Mouse (Mus musculus): ENCODE data around the gene Fgfr2. TPM values are rescaled to one million over a fixed set of nuclear protein-coding genes. Genes with fewer than 3 reads are reported as not detected.

Fgfr2 gene
- total RNA-seq, 2 experiments from 2014 or later = 44.0 to 52.8 TPM

DNA sequence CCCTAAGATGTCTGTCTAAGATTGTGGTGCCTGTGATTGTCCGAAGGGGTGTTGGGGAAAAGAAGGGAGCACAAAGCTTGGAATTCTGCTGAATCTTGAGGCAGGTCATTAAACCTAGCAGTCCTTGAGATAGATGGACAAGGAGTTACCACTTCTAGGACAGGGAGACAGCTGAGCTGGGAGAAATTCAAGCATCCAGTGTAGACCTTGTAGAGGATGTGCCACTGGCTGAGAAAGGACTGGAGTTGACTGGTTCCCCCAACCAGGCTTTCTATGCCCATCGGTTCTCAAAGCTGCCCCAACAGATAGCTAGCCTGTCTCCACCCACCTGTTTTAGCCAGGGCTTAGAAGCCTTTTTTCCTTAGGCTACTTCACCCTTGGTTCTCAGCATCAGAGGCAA is 1576.7 kb downstream of the Fgfr2 start:
- DNase-seq (ENCODE audit: low spot score in 2 of 2) = no peak

GRCm38 (mm10) chr7:131545701-131546385 is 1577.3 kb downstream of the Fgfr2 start:
- DNase-seq (ENCODE audit: low spot score in 2 of 2) = no peak

DNA sequence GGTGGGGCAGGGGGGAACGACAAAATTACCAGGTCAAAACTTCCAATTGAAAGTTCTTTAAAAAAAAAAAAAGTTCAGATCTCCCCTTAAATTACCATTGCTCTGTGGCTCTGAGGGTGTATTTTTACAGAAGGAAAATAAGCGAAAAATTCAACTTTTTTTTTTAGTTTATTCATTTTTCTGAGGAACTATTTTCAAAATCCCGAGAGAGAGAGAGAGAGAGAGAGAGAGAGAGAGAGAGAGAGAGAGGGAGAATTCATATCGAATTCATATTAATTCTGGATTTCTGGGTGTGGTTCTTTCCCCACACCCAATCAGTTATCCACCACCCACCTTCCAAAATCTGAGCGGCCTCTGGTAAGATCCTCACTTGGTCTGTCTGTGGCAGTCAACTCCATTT is 1578.3 kb downstream of the Fgfr2 start:
- no peak for DNase-seq (ENCODE audit: low spot score in 2 of 2)

GRCm38 (mm10) chr7:131543623-131544481 is 1579.3 kb downstream of the Fgfr2 start:
- no peak for DNase-seq (ENCODE audit: low spot score in 2 of 2)

DNA sequence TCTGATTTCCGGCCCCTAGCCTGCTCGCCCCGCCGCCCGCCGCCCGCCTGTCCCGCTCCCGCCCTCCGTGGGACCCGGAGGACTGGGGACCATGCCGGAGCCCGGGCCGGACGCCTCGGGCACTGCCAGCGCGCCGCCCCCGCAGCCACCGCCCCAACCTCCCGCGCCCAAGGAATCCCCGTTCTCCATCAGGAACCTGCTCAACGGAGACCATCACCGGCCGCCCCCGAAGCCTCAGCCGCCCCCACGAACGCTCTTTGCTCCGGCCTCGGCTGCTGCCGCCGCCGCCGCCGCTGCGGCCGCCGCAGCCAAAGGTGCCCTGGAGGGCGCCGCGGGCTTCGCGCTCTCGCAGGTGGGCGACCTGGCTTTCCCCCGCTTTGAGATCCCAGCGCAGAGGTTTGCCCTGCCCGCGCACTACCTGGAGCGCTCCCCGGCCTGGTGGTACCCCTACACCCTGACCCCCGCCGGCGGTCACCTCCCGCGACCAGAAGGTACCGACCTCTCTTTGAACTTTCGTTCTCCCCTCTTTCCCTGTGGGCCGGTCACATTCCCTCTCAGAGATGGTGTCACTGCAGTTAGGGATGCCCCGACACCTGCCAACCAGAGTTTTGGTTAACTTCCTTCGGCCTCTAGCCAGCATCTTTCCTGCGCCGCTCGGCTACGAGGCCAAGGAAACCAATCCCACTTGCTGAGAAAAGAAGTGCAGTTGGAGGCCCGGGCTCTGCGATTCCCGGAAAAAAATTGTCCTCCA is 1580.1 kb downstream of the Fgfr2 start:
- no peak for DNase-seq (ENCODE audit: low spot score in 2 of 2)

- DNase-seq (ENCODE audit: low spot score in 2 of 2) = no peak
These were observed 1580.9 kb downstream of the Fgfr2 start, which contains the start of gene Hmx3 for GRCm38 (mm10) chr7:131542115-131542871. Hmx3 (plus strand) TSS chr7:131542867.

GRCm38 (mm10) chr7:131541184-131542114 is 1581.7 kb downstream of the Fgfr2 start:
- DNase-seq (ENCODE audit: low spot score in 2 of 2) = no peak

DNA sequence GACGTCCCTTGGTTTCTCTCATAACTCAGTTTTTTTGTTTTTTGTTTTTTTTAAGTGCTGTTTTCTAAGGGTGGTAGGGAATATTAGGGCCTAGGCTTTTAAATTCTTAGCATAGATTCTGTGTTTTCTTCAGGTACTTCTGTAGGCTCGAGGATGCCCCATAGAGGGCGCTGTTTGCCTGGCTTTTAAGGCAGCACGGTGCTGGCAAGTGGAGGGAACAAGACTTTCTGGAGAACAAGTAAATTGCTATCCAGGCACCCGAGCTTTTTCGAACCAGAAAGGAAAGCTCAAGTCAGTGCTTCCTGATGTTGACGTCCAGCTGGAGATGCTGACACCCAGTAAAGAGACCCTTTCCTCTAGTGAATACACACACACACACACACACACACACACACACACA is 1583.2 kb downstream of the Fgfr2 start:
- DNase-seq (ENCODE audit: low spot score in 2 of 2) = peak; percentile 85 to 89

DNA sequence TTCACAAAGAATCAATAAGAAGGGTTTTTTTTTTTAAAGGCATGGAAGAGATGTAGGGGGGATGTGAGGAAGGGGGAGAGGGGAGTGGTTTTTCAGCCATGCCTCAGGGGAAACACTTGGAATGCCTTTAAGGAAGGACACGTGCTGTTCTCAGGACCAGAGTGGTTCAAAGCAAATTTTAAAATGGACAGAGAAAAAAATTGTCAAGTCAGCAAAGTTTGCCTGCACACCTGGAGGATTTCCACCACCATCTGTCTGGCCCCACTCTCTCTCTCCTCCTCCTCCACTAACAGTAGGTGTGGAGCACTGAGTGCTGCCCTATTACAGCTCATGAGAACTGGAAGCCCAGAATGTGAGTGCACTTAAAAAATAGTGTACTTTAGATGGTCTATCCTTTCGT is 1619.4 kb downstream of the Fgfr2 start:
- no peak for DNase-seq (ENCODE audit: low spot score in 2 of 2)

GRCm38 (mm10) chr7:131478403-131478802 is 1644.7 kb downstream of the Fgfr2 start:
- no peak for DNase-seq (ENCODE audit: low spot score in 2 of 2)

- no peak for DNase-seq (ENCODE audit: low spot score in 2 of 2)
These were observed 1646.0 kb downstream of the Fgfr2 start for GRCm38 (mm10) chr7:131477140-131477539.

GRCm38 (mm10) chr7:131471551-131471950 is 1651.6 kb downstream of the Fgfr2 start:
- no peak for DNase-seq (ENCODE audit: low spot score in 2 of 2)

DNA sequence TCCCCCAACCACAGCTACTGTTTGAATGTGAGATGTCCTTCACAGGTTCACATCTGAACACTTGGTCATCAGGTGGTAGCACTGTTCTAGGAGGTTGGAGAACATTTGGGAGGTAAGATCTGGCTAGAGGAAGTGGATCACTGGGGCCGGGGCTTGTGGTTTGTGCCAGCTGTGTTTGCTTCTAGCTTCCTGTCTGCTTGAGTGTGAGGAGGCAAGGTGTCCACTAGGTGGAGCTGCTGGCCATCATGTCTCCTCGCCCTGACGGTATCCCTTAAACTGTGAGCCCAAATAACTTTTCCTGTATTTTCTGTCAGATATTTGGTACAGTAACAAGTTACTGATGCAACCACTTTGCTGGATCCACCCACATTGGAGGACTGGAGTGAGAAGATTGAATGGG is 1653.6 kb downstream of the Fgfr2 start:
- no peak for DNase-seq (ENCODE audit: low spot score in 2 of 2)

DNA sequence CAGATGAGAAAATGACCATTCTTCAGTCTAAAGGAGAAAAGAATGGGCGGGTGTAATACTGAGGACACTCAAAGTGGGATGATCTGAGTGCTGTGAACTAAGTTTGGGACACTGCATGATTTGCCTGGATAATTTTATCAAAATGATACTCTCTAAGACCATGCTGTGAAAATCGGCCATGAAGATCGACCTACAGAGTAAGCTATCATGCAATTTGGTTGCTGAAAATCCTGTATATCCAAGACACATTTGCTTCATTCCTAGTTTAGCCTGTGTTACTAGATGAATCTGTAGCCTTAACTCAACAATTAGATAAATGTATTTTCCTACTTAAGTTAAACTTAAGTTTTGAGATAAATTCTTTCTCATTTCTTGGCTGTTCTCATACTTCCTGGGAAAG is 1655.8 kb downstream of the Fgfr2 start:
- no peak for DNase-seq (ENCODE audit: low spot score in 2 of 2)

- DNase-seq (ENCODE audit: low spot score in 2 of 2) = no peak
These were observed 1657.4 kb downstream of the Fgfr2 start for GRCm38 (mm10) chr7:131465735-131466134.

GRCm38 (mm10) chr7:131465117-131465601 is 1658.0 kb downstream of the Fgfr2 start:
- no peak for DNase-seq (ENCODE audit: low spot score in 2 of 2)

DNA sequence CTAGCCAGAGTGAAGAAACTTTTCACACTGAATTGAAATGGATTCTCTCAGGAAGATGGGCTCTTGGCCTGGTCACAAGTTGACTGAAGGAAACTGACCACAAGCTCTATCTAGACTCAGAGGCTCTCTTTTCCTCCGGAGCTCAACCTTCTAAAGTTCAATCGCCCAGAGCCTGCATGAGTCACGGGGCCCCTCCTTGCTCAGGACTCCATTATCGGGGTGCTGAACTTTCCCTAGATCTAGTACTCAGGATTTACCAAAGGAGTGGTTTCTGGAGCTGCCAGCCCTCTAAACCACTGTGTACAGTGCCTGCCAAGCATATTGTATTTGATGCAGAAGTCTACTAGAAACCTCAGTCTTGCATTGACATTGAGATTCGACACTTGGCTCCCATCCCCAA is 1666.4 kb downstream of the Fgfr2 start:
- DNase-seq (ENCODE audit: low spot score in 2 of 2) = no peak

DNA sequence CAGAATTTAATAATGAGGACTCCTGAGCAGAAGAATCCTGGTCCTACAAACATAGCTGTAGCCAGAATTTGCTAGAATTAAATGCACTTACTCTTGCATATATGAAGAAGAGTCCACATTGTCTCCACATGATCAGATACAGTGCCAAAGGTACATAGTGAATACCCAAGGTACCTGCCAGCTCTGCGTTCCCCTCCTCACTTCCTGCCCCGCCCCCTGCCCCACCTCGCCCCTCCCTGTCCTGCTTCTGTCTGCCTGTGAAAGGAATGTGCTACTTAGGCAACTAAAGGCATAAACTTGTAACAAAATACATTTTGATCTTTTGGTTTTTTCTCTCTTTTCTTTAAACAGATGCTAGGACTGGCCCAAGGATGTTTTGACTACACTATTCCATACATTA is 1686.1 kb downstream of the Fgfr2 start:
- no peak for DNase-seq (ENCODE audit: low spot score in 2 of 2)

DNA sequence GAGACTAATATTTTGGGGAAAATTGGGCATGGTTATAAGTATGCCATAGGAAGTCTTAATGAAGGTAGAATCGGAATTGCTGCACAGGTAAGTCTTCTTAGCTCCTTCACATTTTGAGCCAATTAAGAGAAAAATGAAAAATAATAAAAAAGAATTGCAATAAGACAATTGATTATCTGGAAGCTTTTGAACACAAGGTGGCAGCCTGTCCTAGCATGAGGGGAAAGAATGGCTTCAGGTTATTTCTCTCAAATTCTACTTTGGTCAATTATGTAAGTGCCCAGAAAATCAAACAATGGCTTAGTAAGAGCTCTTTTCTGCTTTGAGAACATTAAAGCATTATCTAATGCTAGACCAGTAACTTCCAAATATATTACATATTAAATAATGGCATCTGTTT is 1688.9 kb downstream of the Fgfr2 start:
- DNase-seq (ENCODE audit: low spot score in 2 of 2) = no peak

DNA sequence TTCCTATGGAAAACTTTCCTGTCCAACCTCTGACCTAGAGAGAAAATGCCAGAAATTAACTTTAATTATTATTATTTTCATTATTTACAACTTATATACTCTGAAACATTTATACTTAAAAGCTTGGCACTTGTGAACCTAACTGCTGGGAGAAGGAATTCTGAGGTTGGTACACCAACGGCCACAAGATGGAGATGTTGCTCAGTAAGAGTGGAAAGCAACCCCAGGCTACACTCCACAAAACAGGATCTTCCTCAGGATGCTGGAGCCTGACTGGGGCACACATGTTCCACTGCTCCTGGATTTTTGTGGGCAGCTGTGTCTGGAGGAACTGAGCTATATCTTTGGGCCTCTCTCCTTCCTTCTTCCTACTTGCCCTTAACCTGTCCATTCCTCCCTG is 1690.9 kb downstream of the Fgfr2 start:
- DNase-seq (ENCODE audit: low spot score in 2 of 2) = peak; percentile 49 to 58

All from left cerebral cortex, adult 18-20 months (tissue).